Mouse (Mus musculus) cerebellum, postnatal 4 days (tissue): ENCODE data around the gene Sgms1.
"Not testable (repeated sequence)": the region's sequence is repeated elsewhere in the genome, so short reads cannot be mapped to it uniquely, and the experiment has no call there.

ENCODE experiments used
- DNase-seq, 2 experiments: peaks; one replicate each; pipeline ENCODE4 v3.0.0; 2022; ENCODE audit warnings: low spot score in 2 of 2, mixed read lengths in 1 of 2

Gene Sgms1

DNA sequence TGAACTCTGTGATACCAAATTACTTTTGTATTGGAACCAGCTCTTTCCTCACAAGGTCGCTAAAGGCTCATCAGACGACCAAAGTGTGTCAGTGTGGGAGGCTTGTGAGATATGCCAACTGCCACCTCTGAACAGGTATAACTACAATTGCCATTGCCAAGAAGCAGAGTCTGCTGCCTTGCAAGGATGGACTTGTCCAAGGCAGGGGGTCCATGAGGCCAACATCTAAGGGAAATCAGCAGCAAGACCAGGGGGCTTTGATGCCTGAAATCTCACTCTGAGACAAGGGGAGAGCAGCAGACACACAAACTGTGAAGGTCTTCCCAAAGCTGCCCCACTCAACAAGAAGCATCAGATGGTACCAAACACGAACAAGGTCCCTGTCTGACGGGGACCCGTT is 251.6 kb downstream of the Sgms1 start:
- DNase-seq = no peak

DNA sequence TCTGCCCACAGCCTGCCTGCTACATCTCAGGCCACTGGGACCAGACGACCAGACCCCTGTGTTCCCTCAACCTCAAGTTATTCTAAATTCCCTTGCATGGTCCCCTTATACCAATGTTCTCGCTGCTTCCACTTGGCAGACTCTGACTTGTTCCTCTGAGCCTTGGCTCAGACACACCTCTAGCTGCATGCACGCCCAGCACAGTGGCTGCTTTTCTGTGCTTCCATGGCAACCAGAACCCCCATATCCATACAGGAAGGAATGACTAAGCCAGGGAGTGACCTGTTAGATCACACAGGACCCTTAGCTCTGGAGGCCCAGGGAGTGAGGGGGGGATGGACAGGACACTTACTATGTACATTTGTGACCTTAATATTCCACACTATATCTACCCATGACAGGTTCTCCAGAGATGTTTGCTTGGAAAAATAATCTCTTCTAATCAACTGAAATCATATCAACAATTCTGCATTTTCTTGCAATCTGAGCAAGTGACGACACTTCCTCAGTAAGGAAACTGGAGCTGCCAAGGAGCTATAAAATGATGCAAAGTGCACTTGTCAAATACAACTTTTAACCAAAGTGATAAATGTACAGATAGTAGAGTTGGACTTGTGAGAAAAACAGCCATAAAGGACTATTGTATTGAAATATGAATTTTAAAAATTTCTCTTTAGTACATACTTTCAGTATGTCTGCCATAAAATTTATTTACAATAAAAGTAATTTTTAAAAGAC is 252.5 kb downstream of the Sgms1 start:
- no peak for DNase-seq

DNA sequence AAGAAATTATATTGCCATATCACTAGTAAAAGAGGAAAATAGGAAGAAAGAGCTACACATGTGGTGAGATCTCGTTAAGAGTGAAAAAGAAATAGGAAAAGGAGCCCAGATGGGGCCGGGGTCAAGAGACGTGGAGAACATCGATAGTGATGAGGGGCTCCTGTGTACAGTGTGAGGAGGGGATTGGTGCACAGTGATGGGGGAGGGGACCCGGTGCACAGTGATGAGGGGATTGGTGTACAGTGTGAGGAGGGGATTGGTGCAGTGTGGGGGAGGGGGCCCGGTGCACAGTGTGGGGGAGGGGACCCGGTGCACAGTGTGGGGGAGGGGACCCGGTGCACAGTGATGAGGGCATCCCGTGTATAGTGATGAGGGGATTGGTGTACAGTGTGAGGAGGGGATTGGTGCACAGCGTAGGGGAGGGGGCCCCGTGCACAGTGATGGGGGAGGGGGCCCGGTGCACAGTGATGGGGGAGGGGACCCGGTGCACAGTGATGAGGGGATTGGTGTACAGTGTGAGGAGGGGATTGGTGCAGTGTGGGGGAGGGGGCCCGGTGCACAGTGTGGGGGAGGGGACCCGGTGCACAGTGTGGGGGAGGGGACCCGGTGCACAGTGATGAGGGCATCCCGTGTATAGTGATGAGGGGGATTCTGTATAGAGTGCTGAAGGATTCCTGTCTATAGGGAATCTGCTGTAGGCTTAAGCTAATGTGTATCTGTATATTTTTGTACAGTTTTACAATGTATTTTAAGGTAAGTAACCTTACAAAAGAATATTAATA is 257.6 kb downstream of the Sgms1 start:
- not testable (repeated sequence) for DNase-seq

DNA sequence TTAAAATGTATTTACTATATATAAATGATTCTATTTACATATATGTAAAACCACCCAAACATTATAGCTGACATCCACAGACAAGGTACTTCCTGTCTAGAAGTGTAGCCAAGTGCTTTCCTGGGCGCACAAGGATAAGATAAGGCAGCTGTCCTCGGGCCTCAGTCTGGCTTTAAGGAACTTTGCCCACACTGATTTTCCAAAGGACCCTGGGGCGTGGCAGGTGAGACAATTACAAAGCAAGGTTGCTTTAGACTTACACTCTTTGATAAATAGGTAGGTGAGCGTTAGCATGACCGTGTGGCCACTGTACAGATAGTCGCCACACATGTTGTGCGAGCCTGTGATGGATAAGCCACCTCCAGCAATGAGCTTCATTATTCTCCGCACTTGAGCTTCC is 260.2 kb downstream of the Sgms1 start:
- no peak for DNase-seq

DNA sequence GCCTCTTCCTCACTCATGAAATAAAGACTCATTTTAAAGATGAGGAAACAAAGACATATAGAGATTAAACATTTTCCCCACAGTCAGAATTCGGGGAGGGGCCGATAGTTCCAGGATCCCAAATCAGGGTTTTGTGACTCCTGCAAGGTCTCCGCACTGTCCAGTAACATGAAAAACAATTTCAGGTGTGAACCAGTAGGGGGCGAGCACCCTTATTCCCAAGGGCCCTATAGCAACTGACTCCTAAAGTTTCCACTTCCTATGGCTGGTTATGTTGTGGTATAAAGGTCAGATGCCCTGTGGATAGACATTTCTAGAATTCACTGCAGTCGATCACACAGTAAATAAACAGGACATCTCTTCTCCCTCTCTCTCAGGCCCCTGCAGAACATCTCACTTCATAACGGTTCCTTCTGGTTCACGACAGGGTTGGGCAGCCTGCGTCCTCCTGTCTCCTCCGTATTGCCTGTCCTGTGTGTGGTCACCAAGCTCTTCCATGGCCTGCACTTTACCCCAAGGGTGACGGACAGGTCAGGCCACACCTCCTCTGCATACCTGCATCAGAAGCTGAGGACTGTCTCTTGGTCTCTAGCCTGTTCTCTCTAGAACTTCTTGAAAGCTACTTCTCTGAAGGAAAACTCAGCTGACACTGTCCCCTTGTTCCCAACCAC is 262.2 kb downstream of the Sgms1 start:
- no peak for DNase-seq

DNA sequence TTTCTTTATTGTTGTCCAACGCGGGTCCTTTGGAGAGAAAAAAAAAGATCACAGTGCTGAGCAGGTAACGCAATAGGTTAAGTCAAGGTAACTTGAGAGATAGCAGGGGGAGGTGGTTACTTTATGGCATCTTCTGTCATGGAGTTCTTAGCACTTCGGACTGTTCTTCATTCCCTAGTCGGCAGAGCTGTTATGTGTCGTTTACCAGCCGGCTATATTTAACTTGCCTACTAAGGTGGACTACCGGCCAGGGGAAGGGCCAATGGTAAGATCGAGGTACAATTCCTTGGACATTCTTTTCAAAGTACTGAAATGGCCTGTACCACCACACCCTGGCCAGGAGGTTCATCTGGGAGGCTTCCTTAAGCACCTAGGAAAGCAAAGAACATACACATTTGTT is 265.4 kb downstream of the Sgms1 start:
- no peak for DNase-seq

DNA sequence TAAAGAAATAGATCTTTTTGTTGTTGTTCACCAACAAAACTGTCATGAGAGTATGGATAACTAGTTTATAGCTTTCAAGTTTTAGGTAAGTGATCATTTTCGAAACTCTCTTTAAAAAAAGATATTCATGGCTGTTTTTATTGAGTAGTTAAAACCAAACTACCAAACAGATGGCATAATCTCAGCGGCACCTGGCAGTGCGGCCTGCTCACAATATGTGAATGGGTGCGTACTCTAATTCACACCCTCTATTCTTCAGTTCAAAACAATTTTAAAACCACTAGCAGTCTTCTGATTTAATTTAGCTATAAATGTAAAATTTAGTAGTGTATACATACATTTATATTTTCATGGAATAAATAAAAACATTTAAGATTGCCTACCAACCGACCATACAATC is 266.3 kb downstream of the Sgms1 start:
- DNase-seq = no peak

DNA sequence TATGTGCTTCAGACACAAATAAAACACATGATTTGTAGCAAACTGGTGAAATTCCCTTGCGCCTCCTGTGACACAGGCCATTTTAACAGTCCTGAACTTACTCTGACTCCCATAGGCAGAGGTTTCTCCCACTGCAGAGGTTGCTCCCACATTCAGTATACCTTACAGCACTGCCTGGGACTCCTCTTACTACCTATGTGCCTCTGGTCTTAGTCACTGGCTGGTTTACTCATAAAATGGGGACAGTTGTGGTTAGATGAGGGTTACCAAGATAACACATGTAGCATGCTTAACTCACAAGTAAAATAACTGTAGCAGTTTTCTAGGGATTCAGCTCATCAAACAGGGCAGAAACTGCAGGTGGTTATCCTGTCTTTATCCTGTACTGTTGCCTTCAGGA is 268.7 kb downstream of the Sgms1 start:
- DNase-seq = no peak

DNA sequence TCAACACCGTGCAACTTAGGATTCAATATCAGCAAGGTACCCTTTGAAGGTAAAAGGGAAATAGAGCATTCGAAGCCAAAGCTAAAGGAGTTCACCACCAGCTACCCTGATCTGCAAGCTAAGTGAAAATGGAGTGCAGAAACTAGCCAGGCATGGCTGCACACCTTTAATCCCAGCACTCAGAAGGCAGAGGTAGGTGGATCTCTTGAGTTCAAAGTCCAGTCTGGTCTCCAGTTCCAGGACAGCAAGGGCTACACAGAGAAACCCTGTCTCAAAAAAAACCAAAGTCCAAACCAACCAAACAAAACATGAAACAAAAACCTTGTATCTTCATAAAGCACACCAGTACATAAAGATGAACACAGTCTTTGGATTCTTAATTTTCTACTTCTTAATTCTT is 269.8 kb downstream of the Sgms1 start:
- no peak for DNase-seq

DNA sequence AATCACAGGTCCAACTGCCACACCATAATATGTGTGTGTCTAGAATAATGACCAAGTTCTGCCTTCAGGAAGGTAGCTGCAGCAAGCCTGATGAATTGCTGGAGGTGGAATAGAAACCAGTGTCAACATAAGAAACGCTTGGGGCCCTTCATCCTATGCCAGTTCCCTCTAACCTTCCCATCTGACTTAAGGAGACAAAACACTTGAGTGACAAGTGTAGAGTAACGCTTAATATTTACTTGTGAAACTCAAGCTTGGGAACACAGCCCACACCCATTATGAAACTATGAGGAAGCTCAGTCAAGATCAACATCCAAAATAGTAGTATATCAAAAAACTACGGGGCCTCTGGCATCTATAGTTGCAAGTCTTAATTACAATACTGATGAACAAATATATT is 271.0 kb downstream of the Sgms1 start:
- no peak for DNase-seq

DNA sequence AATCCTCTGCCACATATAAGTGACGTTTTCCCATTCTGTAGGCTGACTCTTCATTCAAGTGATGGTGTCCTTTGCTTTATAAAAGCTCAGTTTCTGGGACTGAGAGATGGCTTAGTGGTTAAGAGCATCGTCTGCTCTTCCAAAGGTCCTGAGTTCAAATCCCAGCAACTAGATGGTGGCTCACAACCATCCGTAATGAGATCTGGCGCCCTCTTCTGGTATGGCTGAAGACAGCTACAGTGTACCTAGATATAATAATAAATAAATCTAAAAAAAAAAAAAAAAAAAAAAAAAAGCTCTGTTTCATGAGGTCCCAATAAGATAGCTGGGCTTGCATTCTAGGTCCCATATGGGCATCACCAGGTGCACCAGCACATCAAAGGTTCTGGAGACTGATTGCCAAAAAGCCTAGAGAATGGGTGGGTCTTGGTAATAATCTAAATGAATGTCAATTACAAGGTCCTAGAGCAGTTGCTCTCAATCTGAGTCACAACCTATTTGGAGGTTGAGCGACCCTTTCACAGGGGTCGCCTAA is 272.0 kb downstream of the Sgms1 start:
- DNase-seq = no peak

DNA sequence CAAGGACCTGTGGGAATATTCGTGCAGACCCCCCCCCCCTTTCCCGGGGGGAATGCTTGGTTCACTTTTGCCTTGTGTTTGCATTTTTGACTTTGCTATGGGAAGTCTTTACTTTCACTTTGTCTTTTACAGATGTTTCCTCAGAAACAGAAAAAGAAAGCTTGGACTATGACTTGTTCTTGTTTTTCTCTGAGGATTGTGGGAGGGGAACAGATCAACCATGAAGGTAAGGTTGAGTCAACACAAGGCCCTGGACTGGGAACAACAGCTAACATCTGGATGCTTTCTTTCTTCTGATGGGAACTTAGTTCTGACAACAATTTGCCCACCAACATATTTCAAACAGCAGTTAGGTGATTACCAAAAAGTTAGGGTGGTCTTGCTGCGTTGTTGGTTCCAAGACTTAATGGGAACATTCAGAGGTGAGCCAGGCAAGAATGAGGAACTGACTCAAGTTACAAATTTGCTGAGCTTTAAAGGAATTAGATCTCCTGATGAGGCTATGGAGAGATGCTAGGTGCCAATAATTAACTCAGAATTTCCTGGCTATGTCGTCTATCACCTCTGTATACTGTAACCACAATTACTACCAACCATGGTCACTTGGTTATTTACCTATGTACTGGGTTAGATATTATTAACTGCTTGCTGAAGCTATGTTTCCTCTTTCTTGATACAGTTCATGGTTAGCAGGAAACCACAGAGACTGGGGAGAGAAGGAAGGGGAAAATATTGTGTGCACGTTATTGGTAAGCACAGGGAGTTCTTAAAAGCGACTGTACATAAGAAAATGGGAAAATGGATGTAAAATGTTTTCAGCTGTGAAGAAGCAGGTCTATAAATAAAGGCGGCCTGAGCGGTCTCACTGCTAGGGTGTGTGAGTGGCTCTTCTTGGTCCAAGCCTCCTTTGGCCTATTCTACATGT is 277.4 kb downstream of the Sgms1 start:
- DNase-seq = no peak

DNA sequence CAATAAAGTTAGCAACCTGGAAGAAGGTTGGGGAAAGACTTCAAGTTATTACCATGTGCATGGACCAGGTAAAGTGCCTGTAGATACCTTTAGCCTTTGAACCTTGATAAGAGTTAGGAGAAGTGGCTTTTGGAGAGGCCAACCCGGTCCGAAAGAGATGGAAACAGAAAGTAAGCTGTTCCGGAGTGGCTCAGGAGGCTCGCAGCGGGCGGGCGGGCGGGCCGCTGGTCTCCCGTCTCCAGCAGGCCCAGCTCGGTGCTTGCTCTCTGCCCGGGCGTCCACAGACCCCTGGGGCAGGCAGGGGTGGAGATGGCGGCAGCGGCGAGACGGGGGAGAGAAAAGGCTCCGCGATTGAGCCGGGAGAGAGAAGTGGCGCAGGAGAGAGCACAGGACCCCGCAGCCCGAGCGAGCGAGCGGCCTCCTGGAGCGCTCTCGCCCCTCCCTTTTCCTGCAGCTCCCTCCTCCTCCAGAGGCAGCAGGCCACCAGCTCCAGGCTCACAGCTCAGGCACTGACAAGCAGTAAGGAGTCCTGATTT is 281.7 kb downstream of the Sgms1 start, which contains the start of gene Asah2:
TSS of gene Asah2 (minus strand) at position 441 of the 536 bp plus-strand sequence.
- DNase-seq = peak; percentile 28 to 49

DNA sequence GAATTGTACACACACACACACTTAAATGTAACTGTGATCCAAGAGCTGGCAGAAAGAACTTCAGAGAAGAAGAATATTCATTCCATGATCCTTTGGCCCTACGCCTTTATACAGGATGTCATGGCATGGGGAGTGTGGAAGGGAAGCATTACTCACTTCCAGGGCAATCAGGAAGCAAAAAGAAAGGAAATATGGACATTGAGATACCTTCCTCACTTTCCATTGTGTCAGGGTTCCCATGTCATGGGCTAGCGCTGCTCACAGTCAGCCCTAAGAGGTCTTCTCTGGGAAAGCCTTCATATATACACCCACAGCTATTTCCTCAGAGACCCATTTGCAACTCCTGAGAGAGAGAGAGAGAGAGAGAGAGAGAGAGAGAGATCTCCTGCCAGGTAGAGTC is 282.8 kb downstream of the Sgms1 start:
- DNase-seq = no peak

DNA sequence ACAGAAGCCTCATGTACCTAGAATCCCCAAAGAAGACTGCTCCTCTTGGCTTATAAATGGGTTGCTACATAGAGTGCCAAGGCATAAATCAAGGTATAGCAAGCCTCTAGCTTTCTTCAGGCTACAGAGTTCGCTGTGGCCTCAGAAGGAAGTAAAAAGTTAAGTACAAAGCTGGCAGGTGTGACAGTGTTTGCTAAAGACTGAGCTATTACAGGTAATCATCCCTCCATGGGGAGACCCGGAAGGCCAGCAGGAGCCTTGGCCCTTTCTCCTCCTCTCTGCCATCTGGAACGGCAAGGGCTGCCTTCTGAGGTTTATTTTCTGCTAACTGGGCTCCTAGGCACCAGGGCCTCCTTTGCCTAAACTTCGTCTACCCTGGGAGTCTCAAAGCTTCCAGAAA is 285.3 kb downstream of the Sgms1 start:
- no peak for DNase-seq

DNA sequence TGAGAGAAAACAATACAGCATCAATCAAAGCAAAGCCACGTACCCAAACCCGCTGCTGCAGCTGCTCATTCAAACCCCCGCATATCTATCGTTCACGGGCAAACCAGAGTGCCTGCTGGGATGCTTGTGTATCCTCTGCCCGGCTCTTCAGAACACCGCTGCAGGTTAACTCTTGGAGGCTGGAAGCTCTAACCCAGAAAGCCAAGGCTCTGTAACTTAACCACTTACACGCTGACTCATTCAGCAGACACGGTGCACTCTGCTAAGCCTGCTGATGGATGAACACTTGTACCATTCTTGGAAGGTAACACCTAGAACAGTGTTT is 286.6 kb downstream of the Sgms1 start:
- no peak for DNase-seq

DNA sequence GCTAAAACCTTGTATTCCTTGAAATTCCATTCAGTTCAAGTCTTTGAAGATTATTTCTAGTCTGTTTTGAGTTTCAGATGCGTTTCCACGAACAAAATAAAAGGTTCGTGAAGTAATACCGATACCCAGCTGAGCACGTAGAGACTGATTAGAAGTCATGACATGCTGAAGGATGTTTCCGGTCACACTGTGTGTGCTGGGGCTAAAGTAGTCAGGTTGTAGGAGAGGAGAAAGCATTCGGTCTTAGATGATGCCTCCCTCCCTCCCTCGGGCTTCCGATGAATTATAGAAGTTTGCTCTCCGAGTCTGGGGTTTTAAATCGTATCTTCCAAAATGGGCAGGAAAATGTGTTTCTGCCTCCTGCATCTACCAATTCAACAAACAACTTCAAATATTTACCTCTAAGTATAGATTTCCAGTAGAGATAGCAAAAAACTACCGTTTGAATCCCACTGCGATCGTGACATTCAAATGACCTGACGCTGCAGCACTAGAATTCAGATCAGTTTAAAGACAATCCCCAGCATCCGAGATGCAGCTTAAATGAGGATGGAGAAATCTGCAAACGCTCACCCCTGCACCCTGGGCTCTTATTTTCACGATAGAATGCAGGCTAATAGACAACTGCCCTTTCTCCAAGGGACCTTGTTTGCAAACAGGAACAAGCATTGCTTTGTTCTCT is 287.1 kb downstream of the Sgms1 start:
- DNase-seq = no peak

DNA sequence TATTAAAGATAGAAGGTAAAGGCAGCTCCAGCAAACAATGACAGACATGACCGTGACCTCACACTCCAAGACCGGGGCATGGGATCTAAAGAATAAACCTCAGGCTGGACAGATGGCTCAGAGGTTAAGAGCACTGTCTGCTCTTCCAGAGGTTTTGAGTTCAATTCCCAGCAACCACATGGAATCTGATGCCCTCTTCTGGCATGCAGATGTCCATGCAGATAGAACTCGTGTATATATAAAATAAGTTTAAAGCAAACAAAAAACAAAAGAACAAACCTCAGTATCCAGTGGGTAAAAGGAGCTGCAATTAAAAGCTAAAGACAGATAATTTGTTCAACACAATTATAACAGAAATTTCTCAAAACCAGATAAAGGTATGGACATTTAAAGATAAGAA is 290.9 kb downstream of the Sgms1 start:
- DNase-seq = no peak

DNA sequence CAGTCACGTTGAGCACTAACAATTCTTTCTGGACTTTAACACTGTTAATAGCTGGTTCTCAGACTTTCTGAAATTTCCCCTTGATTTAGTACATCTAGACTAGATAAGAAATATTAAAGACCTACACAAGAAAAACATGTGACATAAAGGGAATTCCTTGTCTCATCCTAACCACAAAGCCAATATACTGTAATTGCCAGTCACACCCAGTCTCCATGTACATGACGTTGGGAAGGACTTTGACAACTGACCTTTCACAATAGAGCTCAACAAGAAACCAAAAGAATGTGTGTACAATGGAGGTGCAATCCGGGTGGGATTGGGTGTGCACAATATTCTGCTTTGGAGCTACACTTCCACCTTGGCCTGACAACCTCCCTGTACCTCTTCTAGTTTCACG is 297.2 kb downstream of the Sgms1 start:
- DNase-seq = no peak

DNA sequence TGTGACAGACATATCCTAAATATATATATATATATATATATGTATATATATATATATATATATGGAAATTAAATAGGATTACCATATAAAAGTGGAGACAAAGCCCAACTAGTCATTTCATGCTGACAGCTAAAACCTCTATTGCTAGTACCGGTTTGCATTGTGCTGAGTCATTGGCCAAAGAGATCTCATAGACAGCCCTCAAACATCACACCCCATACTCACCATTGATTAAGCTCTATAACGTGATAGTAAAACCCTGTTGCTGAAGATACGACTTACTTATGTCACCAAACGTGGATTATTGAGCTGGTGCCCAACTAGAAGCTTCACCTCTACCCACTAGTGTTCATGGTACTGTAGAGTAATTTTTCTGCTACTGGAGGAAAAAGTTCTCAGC is 298.7 kb downstream of the Sgms1 start:
- no peak for DNase-seq

DNA sequence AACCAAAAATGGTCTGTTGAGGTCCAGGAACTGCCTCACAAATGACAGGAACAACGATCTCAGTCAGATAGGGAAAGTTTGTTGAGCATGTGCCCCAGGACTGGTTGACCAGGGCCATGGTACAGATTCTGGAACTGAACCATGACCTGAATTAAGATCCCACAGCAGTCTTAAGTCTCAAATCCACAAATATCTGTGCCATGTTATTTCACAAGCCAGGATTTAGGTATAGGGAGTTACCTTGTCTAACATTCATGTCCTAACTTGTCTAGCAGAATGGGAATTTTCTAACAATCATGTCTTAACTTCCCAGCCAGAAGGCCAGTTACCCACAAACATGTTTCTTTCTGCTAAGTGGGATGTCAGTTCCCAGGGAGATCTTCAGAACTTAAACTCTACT is 300.9 kb downstream of the Sgms1 start:
- DNase-seq = no peak
